Mouse (Mus musculus): ENCODE measurements at regions not wholly inside any gene's neighbourhood (a gene's known extent, or its start where the extent isn't known, plus 50 kb on each side); places are given as distances from the start of the nearest gene placed in this dataset.

DNA sequence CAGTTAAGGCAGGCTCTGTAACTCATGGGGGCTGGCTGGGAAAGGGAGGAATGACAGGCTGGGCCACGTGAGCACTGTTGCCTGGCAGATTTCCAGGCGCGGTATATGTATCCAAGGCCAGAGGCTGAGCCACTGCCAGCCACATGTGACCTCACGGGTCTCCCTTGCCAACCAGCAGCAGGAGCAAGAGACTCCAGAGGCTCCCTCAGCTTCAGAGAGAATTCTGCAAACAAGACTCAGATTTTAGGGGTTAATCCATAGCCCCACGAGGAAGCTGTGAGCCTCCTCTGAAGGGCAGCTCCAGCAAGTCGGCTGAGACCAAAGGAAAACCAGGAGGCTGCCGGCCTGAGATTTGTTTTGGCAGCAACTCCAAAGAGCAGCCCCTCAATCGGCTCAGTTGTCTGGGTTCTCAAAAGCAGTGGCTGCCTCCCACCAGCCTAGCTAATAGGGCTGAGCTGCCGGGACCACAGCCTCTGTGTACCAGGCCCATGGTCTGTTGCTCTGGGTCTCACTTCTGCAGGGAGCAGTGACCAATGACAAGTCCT, 264.0 kb upstream of the Cadm1 start:
- in situ Hi-C loops (cut with MboI, MseI) = no loop called here

- in situ Hi-C loops (cut with MboI, MseI) = loop anchor here (10.0 kb wide), 1 partner anchor 428 kb away; no protein-coding TSS in a partner anchor
Measured at GRCm38 (mm10) chr9:47276303-47277005, 253.5 kb upstream of the Cadm1 start.

DNA sequence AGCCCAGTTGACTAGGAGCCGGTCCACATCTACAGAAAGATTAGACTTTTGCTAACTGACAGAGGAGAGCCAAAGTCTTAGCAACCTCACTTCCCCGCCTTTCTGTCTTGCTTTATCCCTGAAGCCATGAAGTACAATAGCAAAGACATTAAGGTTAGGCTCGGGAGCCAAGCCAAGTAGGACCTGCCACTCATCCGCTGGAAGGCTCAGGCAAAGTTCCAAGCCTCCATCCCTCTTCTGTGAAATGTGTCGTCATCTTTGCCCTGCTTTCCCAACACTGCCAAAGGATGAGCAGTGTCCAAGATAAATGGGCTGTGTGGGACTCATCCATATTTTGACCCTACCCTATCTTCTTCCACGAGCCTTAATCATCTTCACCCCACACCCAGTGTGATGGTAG, 250.6 kb upstream of the Cadm1 start:
- in situ Hi-C loops (cut with MboI, MseI) = loop anchor here (10.0 kb wide), 1 partner anchor 425 kb away; no protein-coding TSS in a partner anchor

DNA sequence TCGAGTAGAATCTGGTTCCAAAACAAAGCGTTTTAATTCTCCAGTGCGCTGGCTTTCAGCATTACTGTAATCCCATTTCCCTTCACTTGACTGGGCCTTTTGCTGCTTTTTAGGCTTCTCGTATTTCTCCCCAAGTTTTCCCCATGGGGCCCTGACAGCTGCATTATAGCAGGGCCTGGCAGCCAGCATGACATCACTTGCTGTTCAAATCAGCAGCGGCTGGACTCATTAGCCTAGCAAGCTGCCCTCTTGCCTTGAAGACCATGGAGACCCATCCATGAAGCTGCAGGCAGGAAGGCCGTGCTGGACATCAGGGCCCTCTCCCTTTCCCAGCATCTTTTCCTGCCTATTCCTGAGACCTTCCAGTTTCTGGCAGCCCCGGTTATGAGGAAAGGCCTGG, 249.8 kb upstream of the Cadm1 start:
- in situ Hi-C loops (cut with MboI, MseI) = no loop called here

DNA sequence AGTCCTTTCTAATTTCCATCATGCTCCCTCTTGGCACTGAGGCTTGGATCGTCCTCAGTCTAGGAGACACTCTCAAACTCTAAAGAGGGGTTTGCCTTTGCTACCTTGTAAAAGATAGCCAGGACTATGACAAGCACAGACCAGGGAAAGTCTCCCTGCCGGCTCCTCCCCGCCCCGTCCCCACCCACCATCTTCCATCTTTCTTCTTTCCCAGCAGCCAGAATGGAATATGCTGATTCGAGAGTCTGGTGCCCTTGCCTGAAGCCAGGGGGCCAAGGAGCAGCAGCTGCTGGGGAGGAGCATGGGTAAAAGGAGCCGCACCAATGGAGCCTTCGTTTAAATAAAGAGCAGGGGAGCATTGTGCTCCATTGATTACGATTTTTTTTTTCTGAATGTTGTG, 249.4 kb upstream of the Cadm1 start:
- in situ Hi-C loops (cut with MboI, MseI) = no loop called here

DNA sequence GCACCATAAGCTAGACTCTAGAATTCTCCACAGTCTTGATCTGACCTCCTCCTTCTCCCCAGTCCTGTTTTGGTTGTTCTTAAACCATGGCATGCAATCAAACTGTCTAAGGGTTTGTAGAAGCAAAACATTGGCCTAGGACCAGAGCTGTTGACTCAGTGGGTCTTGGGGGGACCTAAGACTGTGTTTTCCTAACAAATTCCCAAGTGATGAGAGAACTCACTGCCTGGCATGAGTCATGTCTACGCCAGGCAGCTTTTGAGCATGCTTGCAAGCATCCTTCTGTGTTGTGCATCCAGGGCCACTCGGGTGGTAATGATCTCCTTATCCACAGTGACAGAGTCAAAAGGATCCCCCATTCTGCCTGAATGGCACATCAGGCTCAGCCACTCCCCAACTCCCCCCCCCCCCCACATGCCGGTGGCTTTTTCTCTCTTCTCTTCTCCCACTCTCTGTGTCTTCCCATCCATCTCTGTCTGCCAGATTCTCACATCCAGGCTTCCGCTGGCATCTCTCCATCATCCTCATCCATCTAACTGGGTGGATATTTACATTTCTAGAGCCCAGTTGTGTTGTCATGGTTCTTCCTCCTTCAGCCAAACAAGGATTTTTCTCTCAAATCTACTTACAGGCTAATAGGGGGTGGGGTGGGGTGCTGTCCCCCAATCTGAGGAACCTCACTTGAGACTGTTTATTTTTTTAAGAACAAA, 246.1 kb upstream of the Cadm1 start:
- in situ Hi-C loops (cut with MboI, MseI) = no loop called here

- in situ Hi-C loops (cut with MboI, MseI) = no loop called here
Measured at GRCm38 (mm10) chr9:47286930-47287722, 242.8 kb upstream of the Cadm1 start.

DNA sequence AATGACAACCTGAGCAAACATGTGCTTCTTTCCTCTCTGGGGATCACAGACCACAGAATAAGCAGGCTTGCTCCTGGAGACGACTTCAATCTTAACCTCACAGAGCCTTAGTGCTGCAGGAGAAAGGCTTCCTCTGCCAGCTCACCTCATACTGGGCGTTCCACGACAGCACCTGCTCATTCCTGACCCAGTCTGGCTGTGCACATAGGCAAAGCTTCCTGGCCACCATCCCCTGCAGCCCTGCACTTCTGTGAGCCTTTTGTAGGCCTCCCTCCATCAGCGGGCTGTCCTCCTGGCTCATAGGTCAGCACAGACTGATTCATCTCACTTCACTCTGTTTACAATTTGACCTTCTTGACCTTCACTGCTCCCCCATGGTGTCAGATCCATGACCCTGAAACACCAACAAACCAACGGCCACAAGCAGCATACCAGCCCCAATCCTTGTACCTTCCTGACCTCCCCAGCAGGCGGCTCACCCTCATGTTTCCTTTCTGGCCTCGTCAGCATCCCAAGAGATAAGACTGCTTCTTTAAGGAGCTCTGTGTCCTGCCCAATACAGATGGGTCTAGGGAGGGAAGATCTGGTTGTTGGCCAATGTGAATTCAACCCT, 241.3 kb upstream of the Cadm1 start:
- in situ Hi-C loops (cut with MboI, MseI) = no loop called here

- in situ Hi-C loops (cut with MboI, MseI) = no loop called here
Measured at GRCm38 (mm10) chr9:47300633-47301032, 229.3 kb upstream of the Cadm1 start.

GRCm38 (mm10) chr9:47307125-47307751, 222.7 kb upstream of the Cadm1 start:
- in situ Hi-C loops (cut with MboI, MseI) = no loop called here

DNA sequence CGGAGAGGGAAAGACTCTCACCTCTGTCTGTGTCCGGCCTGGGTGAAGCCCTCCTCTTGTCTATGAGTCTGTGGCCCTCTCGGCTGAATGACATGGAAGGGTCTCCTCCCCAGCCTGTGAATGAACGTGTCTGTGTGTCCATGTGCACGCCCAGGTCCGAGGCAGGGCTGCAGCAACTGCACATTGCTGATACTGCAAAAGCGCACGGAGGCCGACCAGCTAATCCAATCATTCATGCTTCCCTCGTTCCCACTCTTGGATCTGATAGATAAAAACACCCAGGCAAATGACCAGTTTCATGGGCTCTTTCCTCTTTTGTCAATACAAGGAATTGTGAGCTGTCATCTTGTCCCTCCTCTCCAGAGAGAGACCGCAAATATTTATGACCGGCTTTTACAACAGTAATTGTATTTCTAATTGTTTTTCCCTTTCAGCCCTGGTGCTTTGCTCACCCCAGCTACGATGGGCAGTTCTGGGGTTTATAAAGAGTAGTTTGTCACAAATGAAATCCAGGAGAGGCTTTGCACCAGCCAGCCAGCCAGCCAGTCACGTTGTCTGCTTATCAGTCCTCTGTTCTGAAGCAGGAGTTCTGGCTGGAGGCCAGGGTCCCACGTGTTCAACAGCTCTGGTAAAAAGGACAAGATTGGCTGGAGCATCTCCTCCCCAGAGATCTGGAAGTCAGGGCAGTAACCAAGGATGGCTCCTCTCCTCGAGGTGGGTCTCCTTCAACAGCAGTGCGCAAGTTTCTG, 222.0 kb upstream of the Cadm1 start:
- in situ Hi-C loops (cut with MboI, MseI) = no loop called here

GRCm38 (mm10) chr9:47313433-47313832, 216.5 kb upstream of the Cadm1 start:
- in situ Hi-C loops (cut with MboI, MseI) = no loop called here

DNA sequence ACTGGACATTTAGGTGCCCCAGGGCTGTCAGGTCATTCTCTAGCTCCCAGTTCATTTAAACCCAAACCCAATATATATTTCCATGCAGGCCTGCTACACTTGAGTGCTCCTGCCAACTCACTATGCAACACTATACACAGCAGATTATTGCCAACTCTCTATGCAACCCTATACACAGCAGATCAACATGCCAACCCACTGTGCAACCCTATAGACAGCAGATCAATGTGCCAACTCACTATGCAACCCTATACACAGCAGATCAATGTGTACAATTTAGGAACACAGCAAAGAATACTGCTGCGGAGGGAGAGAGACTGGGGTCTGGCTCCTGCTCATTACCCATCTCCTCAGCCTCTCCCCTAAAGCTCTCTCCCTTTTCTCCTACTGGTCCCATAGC, 215.7 kb upstream of the Cadm1 start:
- in situ Hi-C loops (cut with MboI, MseI) = no loop called here

DNA sequence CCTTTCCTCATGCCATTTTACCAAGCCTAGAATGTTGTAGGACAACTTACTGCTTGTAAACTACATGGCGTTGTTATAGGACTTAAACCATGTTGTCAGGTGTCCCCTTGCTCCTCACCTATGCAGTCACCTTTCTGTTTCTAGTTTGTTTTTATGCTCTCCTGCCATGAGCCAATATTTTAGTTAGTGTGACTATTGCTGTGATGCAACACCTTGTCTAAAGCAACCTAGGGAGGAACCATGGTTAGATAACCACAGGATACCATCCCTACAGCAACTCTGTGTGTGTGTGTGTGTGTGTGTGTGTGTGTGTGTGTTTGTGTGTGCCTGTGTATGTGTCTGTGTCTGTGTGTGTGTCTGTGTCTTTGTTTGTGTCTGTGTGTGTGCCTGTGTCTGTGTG, 209.6 kb upstream of the Cadm1 start:
- in situ Hi-C loops (cut with MboI, MseI) = no loop called here

DNA sequence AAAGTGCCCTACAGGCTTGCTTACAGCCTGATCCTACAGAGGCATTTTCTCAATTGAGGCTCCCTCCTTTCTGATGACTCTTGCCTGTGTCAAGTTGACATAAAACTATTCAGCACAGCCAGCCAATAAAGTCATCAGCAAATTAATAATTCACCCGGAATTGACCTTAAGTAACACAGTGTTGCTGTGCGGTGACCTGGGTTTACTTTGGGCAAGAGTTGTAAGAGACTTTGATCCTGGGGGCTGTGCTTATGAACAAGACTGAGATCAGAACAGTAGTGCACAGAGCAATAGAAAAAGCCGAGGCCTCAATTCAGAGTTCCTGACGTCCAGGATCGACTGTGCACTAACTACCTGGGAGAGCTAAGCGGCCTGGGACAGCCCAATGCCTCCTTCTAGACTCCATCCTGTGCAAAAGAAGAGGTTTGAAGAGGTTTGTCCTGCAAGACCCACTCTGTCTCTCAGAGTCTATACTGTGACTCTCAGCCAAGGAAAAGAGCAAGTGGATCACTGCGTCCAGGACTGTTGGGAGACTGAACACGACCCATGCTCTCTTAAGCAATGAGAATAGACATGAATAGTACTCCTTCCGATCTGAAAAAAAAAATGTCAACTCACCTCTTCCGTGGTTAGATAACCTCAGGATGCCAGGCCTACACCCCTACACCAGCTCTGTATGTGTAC, 208.7 kb upstream of the Cadm1 start:
- in situ Hi-C loops (cut with MboI, MseI) = no loop called here

DNA sequence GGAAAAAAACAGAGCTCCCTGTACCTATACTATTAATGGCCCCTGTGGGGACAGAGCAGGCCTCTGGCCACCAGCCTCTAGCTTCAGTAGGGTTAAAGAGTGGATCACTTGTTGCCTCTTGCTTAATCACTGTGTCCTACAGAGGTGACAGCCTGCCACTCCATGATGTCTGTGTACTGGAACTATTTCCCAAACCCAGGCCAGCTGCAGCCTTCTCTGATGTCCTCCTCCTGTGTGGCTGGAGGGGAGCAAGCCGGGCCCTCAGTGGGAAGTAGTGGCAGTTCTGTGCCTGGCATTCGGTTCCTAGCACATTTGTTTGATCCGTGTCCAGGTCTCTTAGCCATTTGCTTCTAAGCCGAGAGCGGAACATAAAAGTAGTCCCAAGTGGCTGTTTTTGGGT, 207.7 kb upstream of the Cadm1 start:
- in situ Hi-C loops (cut with MboI, MseI) = no loop called here

GRCm38 (mm10) chr9:47323051-47323450, 206.9 kb upstream of the Cadm1 start:
- in situ Hi-C loops (cut with MboI, MseI) = no loop called here

DNA sequence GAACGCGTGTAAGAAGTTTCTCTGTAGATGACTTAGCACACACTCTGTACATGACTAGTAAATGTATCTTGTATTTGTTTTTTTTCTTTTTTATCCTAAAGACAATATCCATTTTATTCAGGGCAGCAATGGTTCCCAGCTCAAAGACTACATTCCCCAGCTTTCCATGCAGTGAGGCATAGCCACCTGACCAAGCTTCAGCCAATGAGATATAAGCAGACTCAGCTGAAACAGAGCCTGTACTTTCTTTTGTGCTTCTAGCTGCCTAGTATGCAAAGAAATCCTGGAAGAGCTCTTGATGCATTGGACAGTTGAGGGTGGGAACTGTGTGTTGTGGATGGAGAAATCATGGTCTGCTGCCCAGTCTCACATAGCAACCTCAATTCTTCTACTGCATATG, 202.4 kb upstream of the Cadm1 start:
- in situ Hi-C loops (cut with MboI, MseI) = no loop called here

- in situ Hi-C loops (cut with MboI, MseI) = no loop called here
Measured at GRCm38 (mm10) chr9:47332929-47333328, 197.0 kb upstream of the Cadm1 start.

GRCm38 (mm10) chr9:47338221-47338620, 191.8 kb upstream of the Cadm1 start:
- in situ Hi-C loops (cut with MboI, MseI) = no loop called here
